Mouse (Mus musculus) testis, adult 2 months (tissue): ENCODE results near the gene Dock10.

Experiments
- CTCF ChIP-seq: fragments of 200-500 bp; IDR thresholded peaks from 2 replicates; pipeline ENCODE4 v1.5.1; 2012; ENCODE audit warnings: low read depth, mild to moderate bottlenecking, inconsistent platforms, low read length, moderate library complexity; ENCODE audit not compliant: control insufficient read depth, insufficient read depth, insufficient replicate concordance
- POLR2A ChIP-seq: fragments of 200-500 bp; IDR thresholded peaks from 2 replicates; pipeline ENCODE4 v1.6.1; 2012; ENCODE audit warnings: low read depth, mild to moderate bottlenecking, inconsistent platforms, low read length, moderate library complexity; ENCODE audit not compliant: control insufficient read depth

DNA sequence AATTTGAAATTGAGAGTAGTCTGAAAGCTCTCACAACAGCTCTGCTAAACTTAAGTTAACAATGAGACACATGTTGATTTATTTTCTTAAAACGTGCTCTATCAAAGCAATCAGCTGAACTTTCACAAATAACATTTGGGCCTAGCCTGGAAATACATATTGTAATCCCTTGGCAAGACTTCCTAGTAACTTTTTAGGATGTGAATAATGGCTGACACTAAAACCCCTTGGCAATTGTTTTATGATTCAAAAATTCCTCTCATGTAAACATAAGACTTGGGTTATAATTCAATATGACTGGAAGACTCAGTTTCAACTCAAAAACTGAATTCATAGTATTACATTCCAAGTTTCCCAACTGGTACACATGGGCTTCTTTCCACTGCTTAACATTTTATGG lies 133.0 kb downstream of the Dock10 start:
- TF ChIP-seq CTCF = no peak
- TF ChIP-seq POLR2A = no peak
